Mouse (Mus musculus) spleen, postnatal 36 days (tissue): ENCODE measurements at regions not wholly inside any gene's neighbourhood (a gene's known extent, or its start where the extent isn't known, plus 50 kb on each side); places are given as distances from the start of the nearest gene placed in this dataset.

Experiments used
- DNase-seq, 2 experiments: peaks; one replicate each; pipeline ENCODE4 v3.0.0; 2022; ENCODE audit warnings: low spot score in 2 of 2, mixed read lengths in 1 of 2

- no peak for DNase-seq
Observed at GRCm38 (mm10) chr19:37836900-37837299, 139.3 kb downstream of the Cyp26a1 start.
